Mouse (Mus musculus) lung, postnatal 0 days (tissue): ENCODE data around the gene Ciapin1.

Experiments
- CTCF ChIP-seq: IDR thresholded peaks from 2 replicates; pipeline ENCODE4 v1.5.1; 2016; ENCODE audit warnings: antibody characterized with exemption, mild to moderate bottlenecking
- EP300 ChIP-seq: IDR thresholded peaks from 2 replicates; pipeline ENCODE4 v1.6.1; 2016; ENCODE audit warnings: antibody characterized with exemption, mild to moderate bottlenecking, control low read depth

DNA sequence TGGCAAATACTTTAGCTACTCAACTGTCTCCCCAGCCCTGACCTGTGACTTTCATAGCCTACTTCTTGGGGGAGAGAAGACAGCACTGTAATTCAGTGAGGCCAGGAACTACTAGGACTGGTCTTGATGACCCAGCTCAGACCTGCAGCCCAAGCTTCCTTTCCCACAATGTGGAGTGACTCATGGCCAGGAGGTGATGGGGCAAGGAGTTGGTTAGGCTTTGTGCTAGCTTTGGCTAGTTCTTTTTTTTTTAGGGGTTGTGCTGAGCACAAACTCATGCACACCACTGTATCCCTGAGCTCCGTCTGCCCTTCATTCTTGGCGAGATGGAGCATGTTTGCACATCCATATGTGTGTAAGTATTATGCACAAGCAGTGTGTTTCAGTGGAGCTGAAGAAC is 61.8 kb downstream of the Ciapin1 start:
- TF ChIP-seq CTCF (no peak), EP300 (no peak)
